Mouse (Mus musculus): Measurements from ENCODE around the gene Prpf40b.

- TF ChIP-seq CTCF (IDR thresholded peaks at IDR 0.05; ENCODE audit: low read depth) (no peak), EP300 (IDR thresholded peaks at IDR 0.05; ENCODE audit: low read depth) (no peak)
Measured at GRCm38 (mm10) chr15:99307476-99307875, 12.6 kb downstream of the Prpf40b start.
